Mouse (Mus musculus): ENCODE data around the gene Rab37.

DNA sequence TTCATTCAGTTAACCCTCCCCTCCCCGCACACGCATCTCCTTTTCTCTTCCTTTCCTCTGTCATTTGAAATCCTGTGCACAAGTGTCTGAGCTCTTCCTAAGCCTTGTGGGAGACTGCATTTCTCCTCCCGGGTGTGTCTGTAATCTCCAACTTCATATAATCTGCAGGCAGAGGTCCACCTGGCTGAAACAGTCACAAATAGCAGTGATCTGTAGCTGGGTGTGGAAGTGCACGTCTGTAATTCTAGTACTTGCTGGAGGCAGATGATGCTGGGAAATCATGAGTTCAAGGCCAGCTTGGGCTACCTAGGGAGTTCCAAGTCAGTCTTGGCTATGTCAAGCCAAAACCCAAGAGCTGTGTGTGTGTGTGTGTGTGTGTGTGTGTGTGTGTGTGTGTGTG, 909 bp downstream of the Rab37 start:
- TF ChIP-seq CTCF (IDR thresholded peaks at IDR 0.05; ENCODE audit: low read depth) (no peak), EP300 (IDR thresholded peaks at IDR 0.05; ENCODE audit: low read depth) (no peak)

All from liver, postnatal 0 days (tissue).